Mouse (Mus musculus) central nervous system, embryonic 18 days (tissue): ENCODE measurements around the gene Gucy1b1. TPM values are rescaled to one million over a fixed set of nuclear protein-coding genes. Genes with fewer than 3 reads are reported as not detected.

Experiments
- polyA plus RNA-seq: library from polyadenylated mRNA; depleted of rRNA; stranded (reverse); fragments of >200 nt; gene quantifications from 2 replicates; pipeline ENCODE4 v1.2.3, GENCODE M21; 2012; rRNA removed

Gucy1b1 gene
- polyA plus RNA-seq = 84.1 and 94.7 TPM in 2 replicates

GRCm38 (mm10) chr3:82074201-82074851, at the start of gene Gucy1b1:
Gene Gucy1b1, minus strand, starts transcription at chr3:82074689.

Other genes starting within 250 kb of the Gucy1b1 start
- 5.4 and 6.5 TPM in 2 replicates for gene Ctso, start 142.1 kb downstream of the Gucy1b1 start, polyA plus RNA-seq
- gene Tdo2, start 98.5 kb downstream of the Gucy1b1 start, polyA plus RNA-seq = 0.62 and 3.6 TPM in 2 replicates
- gene Asic5, start 92.4 kb downstream of the Gucy1b1 start, polyA plus RNA-seq = 0.05 TPM in 1 of 2 replicates, not detected in the other
- 51.7 and 67.3 TPM in 2 replicates for gene Gucy1a1, start 71.1 kb upstream of the Gucy1b1 start, polyA plus RNA-seq